Mouse (Mus musculus): ENCODE results near the gene Sirt7.

DNA sequence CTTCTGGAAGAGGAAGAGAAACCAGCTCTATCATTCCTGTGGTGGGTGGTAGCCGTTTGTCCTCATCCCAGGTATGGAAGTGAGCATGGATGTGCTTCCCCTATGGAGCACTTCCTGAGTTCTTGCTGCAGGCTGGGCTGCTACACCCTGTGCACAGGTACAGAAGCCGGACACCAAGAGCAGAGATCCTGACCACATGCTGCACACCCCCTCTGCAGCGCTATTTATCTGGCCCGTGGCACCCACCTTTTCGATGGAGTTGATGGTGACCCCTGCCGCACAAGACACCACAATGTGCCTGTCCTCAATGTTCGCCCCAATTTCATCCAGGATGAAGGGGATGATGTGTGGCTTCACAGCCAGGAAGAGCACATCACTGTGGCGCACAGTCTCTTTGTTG, 16.8 kb upstream of the Sirt7 start:
- no peak for TF ChIP-seq EP300 (IDR thresholded peaks at IDR 0.05; ENCODE audit: low read depth in 1 of 2, low read length in 2 of 2)
- TF ChIP-seq MAX (IDR thresholded peaks at IDR 0.05; ENCODE audit: low read length), result no peak
- no peak for TF ChIP-seq CTCF (IDR thresholded peaks at IDR 0.05 in 2 of 3, conservative IDR thresholded peaks at IDR 0.05 in 1 of 3; ENCODE audit: control insufficient read depth in 1 of 3, insufficient read depth in 1 of 3, low read depth in 2 of 3, low read length in 3 of 3, poor library complexity in 1 of 3, severe bottlenecking in 1 of 3)
- TF ChIP-seq USF1 (IDR thresholded peaks at IDR 0.05; ENCODE audit: low read depth, low read length), result no peak
- TF ChIP-seq TBP (IDR thresholded peaks at IDR 0.05; ENCODE audit: low read depth, low read length), result no peak
- TF ChIP-seq KAT2A (conservative IDR thresholded peaks at IDR 0.05; ENCODE audit: low read depth, low read length), result no peak

All from MEL (cell line).